Mouse (Mus musculus) left cerebral cortex, adult 2 months (tissue): ENCODE data around the gene Gm2888. TPM values are rescaled to one million over a fixed set of nuclear protein-coding genes. Genes with fewer than 3 reads are reported as not detected.
"Not testable (repeated sequence)": the region's sequence is repeated elsewhere in the genome, so short reads cannot be mapped to it uniquely, and the experiment has no call there.

Experiments used
- DNase-seq, 2 experiments: peaks; one replicate each; pipeline ENCODE4 v3.0.0; 2021 to 2022; ENCODE audit warnings: low spot score in 2 of 2, mixed read lengths in 1 of 2; ENCODE audit errors: extremely low spot score in 1 of 2
- H3K27ac ChIP-seq: fragments of 200-600 bp; 2 replicates; pipeline ENCODE4 v1.8.1; 2022
- H3K4me3 ChIP-seq: fragments of 200-600 bp; 2 replicates; pipeline ENCODE4 v1.8.1; 2022
- CTCF ChIP-seq: fragments of 200-600 bp; IDR thresholded peaks from 2 replicates; pipeline ENCODE4 v1.8.1; 2022; ENCODE audit warnings: antibody characterized with exemption, mild to moderate bottlenecking, moderate library complexity
- intact Hi-C: fragments of 180-260 bp; cut with DNase I; formaldehyde crosslinking; loops from one replicate; pipeline ENCODE4 v1.15.1; 2025
- long read RNA-seq, 2 experiments: library from polyadenylated mRNA; stranded (forward); transcript quantifications; one replicate each; pipeline ENCODE4 v2.0.0; 2021; ENCODE audit warnings: borderline mapping rate in 2 of 2
- total RNA-seq, 2 experiments: library from RNA; stranded (reverse); gene quantifications; 2 replicates each; pipeline ENCODE4 v1.2.3; 2021

Gene Gm2888
- not detected for total RNA-seq
- long read RNA-seq, experiment 1: 0 reads
- long read RNA-seq, experiment 2: 0 reads

GRCm38 (mm10) chr14:3029702-3030101 is at the start of gene Gm2888:
TSS of gene Gm2888 (plus strand) at chr14:3030002.
- DNase-seq, H3K4me3 ChIP-seq, H3K27ac ChIP-seq, intact Hi-C loops: not testable (repeated sequence)

- peak within 1 kb of the TSS; percentile 39 for H3K4me3 ChIP-seq
- DNase-seq: peak in 1 of 2 experiments; percentile 10
- H3K27ac ChIP-seq, intact Hi-C loops: not testable (repeated sequence)
Measured at GRCm38 (mm10) chr14:3048727-3049512, 19.1 kb downstream of the Gm2888 start, which contains the start of gene Gm2897. TSS of gene Gm2897 (plus strand) at chr14:3049285.

GRCm38 (mm10) chr14:3049513-3049800 is 19.7 kb downstream of the Gm2888 start:
- DNase-seq: peak in 1 of 2 experiments; percentile 10
- H3K27ac ChIP-seq, intact Hi-C loops: not testable (repeated sequence)
- peak overlapping the region; percentile 39 for H3K4me3 ChIP-seq

- DNase-seq: peak in 1 of 2 experiments; percentile 10
- peak; percentile 40 for TF ChIP-seq CTCF
- H3K27ac ChIP-seq, intact Hi-C loops, H3K4me3 ChIP-seq: not testable (repeated sequence)
Measured at GRCm38 (mm10) chr14:3050087-3050486, 20.3 kb downstream of the Gm2888 start.

Other genes with a start within 250 kb of the Gm2888 start
- under 1 TPM; 0.59 to 0.63 TPM for gene Gm2897, start 19.3 kb downstream of the Gm2888 start, total RNA-seq
- not detected for gene Gm10340, start 104.0 kb downstream of the Gm2888 start, total RNA-seq
- gene Gm5795, start 158.3 kb downstream of the Gm2888 start, total RNA-seq: not detected
- 1 to 10 TPM; 4.7 to 5.8 TPM for gene D830030K20Rik, start 178.5 kb downstream of the Gm2888 start, total RNA-seq